Mouse (Mus musculus): ENCODE measurements around the gene Ccdc117. TPM values are rescaled to one million over a fixed set of nuclear protein-coding genes. Genes with fewer than 3 reads are reported as not detected.

The Ccdc117 gene
- polyA plus RNA-seq, 1 experiment from 2014 or later, result 18.0 TPM

Other genes starting within 250 kb of the Ccdc117 start
- gene Znrf3, start 97.3 kb downstream of the Ccdc117 start, polyA plus RNA-seq (2015; fragmentation: Nextera tagmentation; extraction: Ambion mirVana), result 15.9 and 17.2 TPM in 2 replicates
- 201 and 221 TPM in 2 replicates for gene Xbp1, start 21.5 kb downstream of the Ccdc117 start, polyA plus RNA-seq (2015; fragmentation: Nextera tagmentation; extraction: Ambion mirVana)
- 0.04 TPM in 1 of 2 replicates, not detected in the other for gene Ankrd36, start 27.5 kb upstream of the Ccdc117 start, polyA plus RNA-seq (2015; fragmentation: Nextera tagmentation; extraction: Ambion mirVana)
- 180 TPM in 2 replicates for gene Mrps24, start 173.5 kb upstream of the Ccdc117 start, polyA plus RNA-seq (2015; fragmentation: Nextera tagmentation; extraction: Ambion mirVana)
- 26.0 and 26.7 TPM in 2 replicates for gene Urgcp, start 220.2 kb upstream of the Ccdc117 start, polyA plus RNA-seq (2015; fragmentation: Nextera tagmentation; extraction: Ambion mirVana)
- gene Dbnl, start 246.3 kb upstream of the Ccdc117 start, polyA plus RNA-seq (2015; fragmentation: Nextera tagmentation; extraction: Ambion mirVana), result 110 and 111 TPM in 2 replicates

All from lung, embryonic 16.5 days (tissue).